Mouse (Mus musculus) CD4-positive, CD25-positive, alpha-beta regulatory T cell, adult 4 months (primary cell): ENCODE measurements around the gene Gm20388. TPM values are rescaled to one million over a fixed set of nuclear protein-coding genes. Genes with fewer than 3 reads are reported as not detected.

ENCODE experiments used
- ATAC-seq: one replicate; pipeline ENCODE4 v1.8.0; 2017
- polyA plus RNA-seq, 2 experiments: library from polyadenylated mRNA; unstranded; fragments of 100-300 nt; shearing (Covaris generic); gene quantifications; one replicate each; pipeline ENCODE4 v1.2.1; 2017

Gene Gm20388
- polyA plus RNA-seq, 2 experiments from 2014 or later: 10.7 to 12.8 TPM

- no peak for ATAC-seq
These were observed 2808.3 kb downstream of the Gm20388 start for GRCm38 (mm10) chr8:122718711-122719499.

GRCm38 (mm10) chr8:122719500-122720065 lies 2808.9 kb downstream of the Gm20388 start:
- ATAC-seq: no peak

GRCm38 (mm10) chr8:122720070-122720729 lies 2809.6 kb downstream of the Gm20388 start:
- ATAC-seq: no peak

- ATAC-seq: no peak
These were observed 2810.4 kb downstream of the Gm20388 start for GRCm38 (mm10) chr8:122720811-122721640.

- ATAC-seq: no peak
These were observed 2814.5 kb downstream of the Gm20388 start for GRCm38 (mm10) chr8:122725187-122725586.

- ATAC-seq: no peak
These were observed 2816.1 kb downstream of the Gm20388 start for GRCm38 (mm10) chr8:122726789-122727188.

GRCm38 (mm10) chr8:122727412-122727811 lies 2816.8 kb downstream of the Gm20388 start:
- ATAC-seq: no peak

- no peak for ATAC-seq
These were observed 2818.0 kb downstream of the Gm20388 start for GRCm38 (mm10) chr8:122728630-122729029.

GRCm38 (mm10) chr8:122735110-122735509 lies 2824.5 kb downstream of the Gm20388 start:
- ATAC-seq: no peak

GRCm38 (mm10) chr8:122735542-122736473 lies 2825.2 kb downstream of the Gm20388 start:
- no peak for ATAC-seq

GRCm38 (mm10) chr8:122736623-122737022 lies 2826.0 kb downstream of the Gm20388 start:
- no peak for ATAC-seq

GRCm38 (mm10) chr8:122737071-122737470 lies 2826.4 kb downstream of the Gm20388 start:
- no peak for ATAC-seq

- no peak for ATAC-seq
These were observed 2827.2 kb downstream of the Gm20388 start for GRCm38 (mm10) chr8:122737886-122738285.

GRCm38 (mm10) chr8:122739102-122739725 lies 2828.6 kb downstream of the Gm20388 start:
- no peak for ATAC-seq

GRCm38 (mm10) chr8:122742471-122742870 lies 2831.8 kb downstream of the Gm20388 start:
- no peak for ATAC-seq

GRCm38 (mm10) chr8:122745022-122745749 lies 2834.5 kb downstream of the Gm20388 start:
- ATAC-seq: no peak

GRCm38 (mm10) chr8:122745750-122746275 lies 2835.2 kb downstream of the Gm20388 start:
- no peak for ATAC-seq

GRCm38 (mm10) chr8:122746439-122746838 lies 2835.8 kb downstream of the Gm20388 start:
- no peak for ATAC-seq

GRCm38 (mm10) chr8:122747825-122748224 lies 2837.2 kb downstream of the Gm20388 start:
- ATAC-seq: no peak

- no peak for ATAC-seq
These were observed 2838.8 kb downstream of the Gm20388 start for GRCm38 (mm10) chr8:122749333-122749958.
